Mouse (Mus musculus) thymus, adult 2 months (tissue): ENCODE measurements at regions not wholly inside any gene's neighbourhood (a gene's known extent, or its start where the extent isn't known, plus 50 kb on each side); places are given as distances from the start of the nearest gene placed in this dataset.
A peak's percentile ranks its signal among the peaks of the same experiment; 100 is the strongest.

Experiments used
- CTCF ChIP-seq: fragments of 200-500 bp; IDR thresholded peaks from 2 replicates; pipeline ENCODE4 v1.5.1; 2012; ENCODE audit warnings: mild to moderate bottlenecking, control low read depth, low read length, moderate library complexity, borderline replicate concordance; ENCODE audit not compliant: control insufficient read depth, poor library complexity, insufficient read depth; ENCODE audit errors: extremely low read depth
- POLR2A ChIP-seq: fragments of 200-500 bp; IDR thresholded peaks from 2 replicates; pipeline ENCODE4 v1.6.1; 2012; ENCODE audit warnings: mild to moderate bottlenecking, low read length, control low read depth, moderate library complexity; ENCODE audit not compliant: control insufficient read depth, poor library complexity, insufficient read depth; ENCODE audit errors: extremely low read depth

- 0 out of 2 replicates have a peak, but pooled peaks have one; percentile 25 for TF ChIP-seq CTCF
- no peak for TF ChIP-seq POLR2A
These were observed 153.1 kb upstream of the Smim15 start for GRCm38 (mm10) chr13:107890866-107891821.
